Mouse (Mus musculus): Measurements from ENCODE around the gene Ttc24.
A peak's percentile ranks its signal among the peaks of the same experiment; 100 is the strongest.

Gene Ttc24

GRCm38 (mm10) chr3:88077441-88077840 is 663 bp downstream of the Ttc24 start:
- DNase-seq (ENCODE audit: low read depth) = no peak

- DNase-seq (ENCODE audit: low read depth) = no peak
These were observed 3.3 kb downstream of the Ttc24 start for GRCm38 (mm10) chr3:88074766-88075165.

- DNase-seq (ENCODE audit: low read depth) = no peak
These were observed 3.8 kb downstream of the Ttc24 start for GRCm38 (mm10) chr3:88074351-88074750.

GRCm38 (mm10) chr3:88073631-88074030 is 4.5 kb downstream of the Ttc24 start:
- DNase-seq (ENCODE audit: low read depth) = no peak

GRCm38 (mm10) chr3:88071783-88072182 is 6.3 kb downstream of the Ttc24 start:
- DNase-seq (ENCODE audit: low read depth) = peak; percentile 72

GRCm38 (mm10) chr3:88068386-88068785 is 9.7 kb downstream of the Ttc24 start:
- no peak for DNase-seq (ENCODE audit: low read depth)

GRCm38 (mm10) chr3:88057902-88058696 is 20.0 kb downstream of the Ttc24 start, which contains the start of gene Naxe:
Gene Naxe, minus strand, starts transcription at chr3:88058495.
- DNase-seq (ENCODE audit: low read depth) = peak; percentile 83

- no peak for DNase-seq (ENCODE audit: low read depth)
These were observed 21.1 kb downstream of the Ttc24 start for GRCm38 (mm10) chr3:88057030-88057429.

- no peak for DNase-seq (ENCODE audit: low read depth)
These were observed 28.6 kb downstream of the Ttc24 start for GRCm38 (mm10) chr3:88049532-88049931.

GRCm38 (mm10) chr3:88042661-88043421 is 35.3 kb downstream of the Ttc24 start, which contains the start of gene Gpatch4:
Gene Gpatch4, plus strand, starts transcription at chr3:88043108.
- DNase-seq (ENCODE audit: low read depth) = peak; percentile 95

- no peak for DNase-seq (ENCODE audit: low read depth)
These were observed 42.4 kb downstream of the Ttc24 start for GRCm38 (mm10) chr3:88035561-88036293.

GRCm38 (mm10) chr3:88033506-88033905 is 44.6 kb downstream of the Ttc24 start:
- DNase-seq (ENCODE audit: low read depth) = no peak

- DNase-seq (ENCODE audit: low read depth) = no peak
These were observed 47.3 kb downstream of the Ttc24 start for GRCm38 (mm10) chr3:88030608-88031395.

- no peak for DNase-seq (ENCODE audit: low read depth)
These were observed 50.5 kb downstream of the Ttc24 start, which contains the start of gene Hapln2 for GRCm38 (mm10) chr3:88027434-88028186. Gene Hapln2, minus strand, starts transcription at chr3:88027583.

GRCm38 (mm10) chr3:88026823-88027222 is 51.3 kb downstream of the Ttc24 start:
- DNase-seq (ENCODE audit: low read depth) = no peak

GRCm38 (mm10) chr3:88023192-88024074 is 54.7 kb downstream of the Ttc24 start:
- no peak for DNase-seq (ENCODE audit: low read depth)

GRCm38 (mm10) chr3:88022322-88023191 is 55.5 kb downstream of the Ttc24 start:
- peak; percentile 68 for DNase-seq (ENCODE audit: low read depth)

All from c-Kit-positive CD71-positive TER-119-negative erythroid progenitor cells, embryonic 14.5 days (primary cell).